Mouse (Mus musculus): ENCODE data around the gene Zfp973.
"Not testable (repeated sequence)": the region's sequence is repeated elsewhere in the genome, so short reads cannot be mapped to it uniquely, and the experiment has no call there.

Zfp973 gene

DNA sequence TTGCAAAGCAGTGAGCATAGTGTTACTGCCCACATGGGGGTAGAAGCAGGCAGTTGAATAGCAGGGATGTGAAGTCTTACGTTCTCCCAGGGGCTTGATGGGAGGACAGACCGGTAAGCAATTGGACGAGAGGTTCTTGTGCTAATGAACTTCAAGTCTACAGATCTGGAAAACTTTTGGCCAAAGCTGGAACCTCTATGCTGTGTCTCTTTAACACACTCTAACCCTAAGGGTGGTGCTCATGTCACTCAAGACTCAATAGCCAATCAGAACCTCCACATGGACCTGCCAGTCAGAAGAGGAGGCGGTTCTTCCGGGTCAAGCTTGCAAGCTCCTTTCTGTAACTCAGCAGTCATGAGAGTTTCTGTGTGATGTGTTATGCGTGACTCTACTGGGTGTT is at the start of gene Zfp973:
Zfp973 (plus strand) TSS at position 301 of the 400 bp plus-strand sequence.
- DNase-seq (ENCODE audit: low spot score): not testable (repeated sequence)

DNA sequence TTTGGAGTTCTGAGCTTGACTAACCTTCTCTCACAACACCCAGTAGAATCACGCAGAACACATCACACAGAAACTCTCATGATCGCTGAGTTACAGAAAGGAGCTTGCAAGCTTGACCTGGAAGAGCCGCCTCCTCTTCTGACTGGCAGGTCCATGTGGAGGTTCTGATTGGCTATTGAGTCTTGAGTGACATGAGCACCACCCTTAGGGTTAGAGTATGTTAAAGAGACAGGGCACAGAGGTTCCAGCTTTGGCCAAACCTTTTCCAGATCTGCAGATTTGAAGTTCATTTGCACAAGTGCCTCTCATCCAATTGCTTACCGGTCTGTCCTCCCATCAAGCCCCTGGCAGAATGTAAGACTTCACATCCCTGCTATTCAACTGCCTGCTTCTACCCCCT is 34.1 kb upstream of the Zfp973 start, which contains the start of gene Gm14308:
Gm14308 (minus strand) TSS at position 101 of the 400 bp plus-strand sequence.
- not testable (repeated sequence) for DNase-seq (ENCODE audit: low spot score)

DNA sequence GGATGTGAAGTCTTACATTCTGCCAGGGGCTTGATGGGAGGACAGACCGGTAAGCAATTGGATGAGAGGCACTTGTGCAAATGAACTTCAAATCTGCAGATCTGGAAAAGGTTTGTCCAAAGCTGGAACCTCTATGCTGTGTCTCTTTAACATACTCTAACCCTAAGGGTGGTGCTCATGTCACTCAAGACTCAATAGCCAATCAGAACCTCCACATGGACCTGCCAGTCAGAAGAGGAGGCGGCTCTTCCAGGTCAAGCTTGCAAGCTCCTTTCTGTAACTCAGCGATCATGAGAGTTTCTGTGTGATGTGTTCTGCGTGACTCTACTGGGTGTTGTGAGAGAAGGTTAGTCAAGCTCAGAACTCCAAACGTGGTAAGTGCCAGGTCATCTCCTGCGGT is 37.7 kb downstream of the Zfp973 start, which contains the start of gene Gm14305:
Gm14305 (plus strand) TSS at position 278 of the 400 bp plus-strand sequence.
- DNase-seq (ENCODE audit: low spot score): peak; percentile 0

Data from ovary, postnatal 14 days (tissue).